Mouse (Mus musculus) CD4-positive, CD25-positive, alpha-beta regulatory T cell, adult 2 months (primary cell): ENCODE data around the gene Snrpa1.

Experiments used
- DNase-seq: peaks from one replicate; pipeline ENCODE4 v3.0.0-alpha.2; 2012; ENCODE audit warnings: low read depth, low spot score

Gene Snrpa1

GRCm38 (mm10) chr7:66079364-66080230 lies 20.8 kb downstream of the Snrpa1 start, which contains the start of gene Selenos:
Gene Selenos, plus strand, starts transcription at chr7:66079649.
- DNase-seq, result peak; percentile 99

- peak; percentile 20 for DNase-seq
Observed at GRCm38 (mm10) chr7:66080231-66080613, 21.4 kb downstream of the Snrpa1 start.

GRCm38 (mm10) chr7:66083757-66084156 lies 25.0 kb downstream of the Snrpa1 start:
- DNase-seq, result no peak

- DNase-seq, result no peak
Observed at GRCm38 (mm10) chr7:66084546-66084945, 25.7 kb downstream of the Snrpa1 start.

- no peak for DNase-seq
Observed at GRCm38 (mm10) chr7:66087652-66088051, 28.8 kb downstream of the Snrpa1 start.

GRCm38 (mm10) chr7:66088077-66088476 lies 29.3 kb downstream of the Snrpa1 start:
- DNase-seq, result no peak

- DNase-seq, result no peak
Observed at GRCm38 (mm10) chr7:66090676-66091190, 31.9 kb downstream of the Snrpa1 start.

GRCm38 (mm10) chr7:66091553-66091952 lies 32.8 kb downstream of the Snrpa1 start:
- no peak for DNase-seq

- no peak for DNase-seq
Observed at GRCm38 (mm10) chr7:66092656-66093055, 33.9 kb downstream of the Snrpa1 start.

- DNase-seq, result no peak
Observed at GRCm38 (mm10) chr7:66094141-66094540, 35.3 kb downstream of the Snrpa1 start.

- DNase-seq, result no peak
Observed at GRCm38 (mm10) chr7:66098803-66099202, 40.0 kb downstream of the Snrpa1 start.

- peak; percentile 82 for DNase-seq
Observed at GRCm38 (mm10) chr7:66101866-66102265, 43.1 kb downstream of the Snrpa1 start.

GRCm38 (mm10) chr7:66104531-66104930 lies 45.7 kb downstream of the Snrpa1 start:
- DNase-seq, result no peak

- DNase-seq, result no peak
Observed at GRCm38 (mm10) chr7:66105771-66106170, 47.0 kb downstream of the Snrpa1 start.

GRCm38 (mm10) chr7:66106581-66107056 lies 47.8 kb downstream of the Snrpa1 start:
- DNase-seq, result no peak

GRCm38 (mm10) chr7:66107206-66107605 lies 48.4 kb downstream of the Snrpa1 start:
- DNase-seq, result no peak

- peak; percentile 55 for DNase-seq
Observed at GRCm38 (mm10) chr7:66107930-66108329, 49.1 kb downstream of the Snrpa1 start.

- peak; percentile 89 for DNase-seq
Observed at GRCm38 (mm10) chr7:66108961-66109854, 50.4 kb downstream of the Snrpa1 start, which contains the start of gene Chsy1. Gene Chsy1, plus strand, starts transcription at chr7:66109515.

- DNase-seq, result peak; percentile 65
Observed at GRCm38 (mm10) chr7:66109855-66110635, 51.2 kb downstream of the Snrpa1 start.

- peak; percentile 47 for DNase-seq
Observed at GRCm38 (mm10) chr7:66110636-66111112, 51.9 kb downstream of the Snrpa1 start.

- no peak for DNase-seq
Observed at GRCm38 (mm10) chr7:66111211-66111610, 52.4 kb downstream of the Snrpa1 start.
